Mouse (Mus musculus): ENCODE measurements around the gene Rbfox2.
A peak's percentile ranks its signal among the peaks of the same experiment; 100 is the strongest.
"Not testable (repeated sequence)": the region's sequence is repeated elsewhere in the genome, so short reads cannot be mapped to it uniquely, and the experiment has no call there.

The Rbfox2 gene

GRCm38 (mm10) chr15:77089249-77089648 is 217.6 kb downstream of the Rbfox2 start:
- DNase-seq = no peak

- no peak for DNase-seq
Observed at GRCm38 (mm10) chr15:77086488-77086887, 220.3 kb downstream of the Rbfox2 start.

GRCm38 (mm10) chr15:77085818-77086217 is 221.0 kb downstream of the Rbfox2 start:
- no peak for DNase-seq

GRCm38 (mm10) chr15:77081454-77081853 is 225.3 kb downstream of the Rbfox2 start:
- no peak for DNase-seq

- DNase-seq = no peak
Observed at GRCm38 (mm10) chr15:77080684-77081254, 226.0 kb downstream of the Rbfox2 start.

- no peak for DNase-seq
Observed at GRCm38 (mm10) chr15:77079890-77080361, 226.9 kb downstream of the Rbfox2 start.

- no peak for DNase-seq
Observed at GRCm38 (mm10) chr15:77079256-77079822, 227.5 kb downstream of the Rbfox2 start.

GRCm38 (mm10) chr15:77078786-77079185 is 228.0 kb downstream of the Rbfox2 start:
- DNase-seq = no peak

GRCm38 (mm10) chr15:77077906-77078305 is 228.9 kb downstream of the Rbfox2 start:
- DNase-seq = no peak

- DNase-seq = no peak
Observed at GRCm38 (mm10) chr15:77076523-77076922, 230.3 kb downstream of the Rbfox2 start.

GRCm38 (mm10) chr15:77072556-77073163 is 234.1 kb downstream of the Rbfox2 start:
- DNase-seq = no peak

- DNase-seq = no peak
Observed at GRCm38 (mm10) chr15:77071501-77071900, 235.3 kb downstream of the Rbfox2 start.

GRCm38 (mm10) chr15:77070745-77071268 is 236.0 kb downstream of the Rbfox2 start:
- no peak for DNase-seq

GRCm38 (mm10) chr15:77069019-77069418 is 237.8 kb downstream of the Rbfox2 start:
- peak; percentile 62 for DNase-seq

- DNase-seq = peak; percentile 80
Observed at GRCm38 (mm10) chr15:77068439-77068861, 238.4 kb downstream of the Rbfox2 start.

GRCm38 (mm10) chr15:77066233-77066632 is 240.6 kb downstream of the Rbfox2 start:
- DNase-seq = peak; percentile 67

- DNase-seq = no peak
Observed at GRCm38 (mm10) chr15:77065259-77065852, 241.4 kb downstream of the Rbfox2 start.

- no peak for DNase-seq
Observed at GRCm38 (mm10) chr15:77062746-77063145, 244.1 kb downstream of the Rbfox2 start.

GRCm38 (mm10) chr15:77059416-77059815 is 247.4 kb downstream of the Rbfox2 start:
- not testable (repeated sequence) for DNase-seq

- DNase-seq = no peak
Observed at GRCm38 (mm10) chr15:77058566-77058965, 248.2 kb downstream of the Rbfox2 start.

GRCm38 (mm10) chr15:77056791-77057051 is 250.1 kb downstream of the Rbfox2 start:
- no peak for DNase-seq

- DNase-seq = no peak
Observed at GRCm38 (mm10) chr15:77056001-77056790, 250.6 kb downstream of the Rbfox2 start.

GRCm38 (mm10) chr15:77054611-77055175 is 252.1 kb downstream of the Rbfox2 start:
- no peak for DNase-seq

Measured in layer of hippocampus, adult 9-11 months (tissue).